Comparison of ENCODE assay signal across 8 mouse cellular contexts in the genomic region with DNA sequence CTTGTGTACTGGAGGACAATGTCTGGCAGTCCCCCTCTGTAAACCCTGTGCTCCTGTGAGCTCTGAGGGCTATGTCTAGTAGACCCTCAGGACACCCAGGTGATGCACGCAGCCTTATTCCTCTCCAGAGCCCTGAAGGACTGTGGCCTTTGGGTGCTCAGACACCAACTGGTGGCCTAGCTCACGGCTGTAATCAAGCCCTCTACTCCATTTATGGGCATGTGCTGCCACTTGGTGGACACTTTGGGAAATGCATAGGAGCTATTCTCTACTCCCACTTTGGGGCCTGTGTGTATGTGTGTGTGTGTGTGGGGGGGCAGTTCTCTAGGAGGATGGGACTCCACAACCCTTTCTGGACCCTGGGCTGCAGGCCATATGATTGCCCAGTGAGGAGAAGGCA. TPM values are rescaled to one million over a fixed set of nuclear protein-coding genes. Genes with fewer than 3 reads are reported as not detected.
DNase-seq lines count a peak whose midpoint lies in the region; ATAC-seq and TF ChIP-seq lines count a peak whose summit lies in the region.

No protein-coding gene starts in this region.

- H3K27ac ChIP-seq in MEL (ENCODE audit: control insufficient read depth, low read depth, low read length): no peak overlapping the region
- no peak overlapping the region for H3K27ac ChIP-seq in forebrain, embryonic 16.5 days (ENCODE audit: low read length)
- H3K27ac ChIP-seq in lung, embryonic 16.5 days (ENCODE audit: low read length): no peak overlapping the region

- peak; percentile 72 to 92 (median 73) for TF ChIP-seq CTCF in MEL (IDR thresholded peaks at IDR 0.05 in 2 of 3, conservative IDR thresholded peaks at IDR 0.05 in 1 of 3; ENCODE audit: control insufficient read depth in 1 of 3, insufficient read depth in 1 of 3, low read depth in 2 of 3, low read length in 3 of 3, poor library complexity in 1 of 3, severe bottlenecking in 1 of 3)

- intact Hi-C loops in heart, postnatal 36 days (cut with DNase I): loop anchor here (2.0 to 5.0 kb wide), 2 partner anchors 58 to 218 kb away; a partner anchor contains a TSS

- H3K4me2 ChIP-seq in forebrain, embryonic 16.5 days (ENCODE audit: low read length): no peak overlapping the region
- H3K4me2 ChIP-seq in lung, embryonic 16.5 days (ENCODE audit: low read depth, low read length): no peak overlapping the region

- no peak overlapping the region for H3K4me3 ChIP-seq in MEL (ENCODE audit: control insufficient read depth in 1 of 2, insufficient read depth in 1 of 2, low read depth in 2 of 2, low read length in 2 of 2)
- no peak overlapping the region for H3K4me3 ChIP-seq in forebrain, embryonic 16.5 days (replicated peaks; ENCODE audit: low read length)
- H3K4me3 ChIP-seq in lung, embryonic 16.5 days (ENCODE audit: low read length): no peak overlapping the region

- H3K27me3 ChIP-seq in MEL (ENCODE audit: control insufficient read depth in 1 of 2, insufficient read depth in 2 of 2, low read length in 2 of 2): no peaks in the 10 kb centered on the region
- H3K27me3 ChIP-seq in forebrain, embryonic 16.5 days (replicated peaks; ENCODE audit: control insufficient read depth, insufficient read depth, low read length): no peaks in the 10 kb centered on the region
- no peaks in the 10 kb centered on the region for H3K27me3 ChIP-seq in lung, embryonic 16.5 days (ENCODE audit: control insufficient read depth, insufficient read depth, low read depth, low read length)

- H3K9ac ChIP-seq in MEL (ENCODE audit: control insufficient read depth, low read depth, low read length, poor library complexity, severe bottlenecking): no peak overlapping the region
- H3K9ac ChIP-seq in forebrain, embryonic 16.5 days (replicated peaks; ENCODE audit: low read depth, low read length): no peak overlapping the region
- H3K9ac ChIP-seq in lung, embryonic 16.5 days (ENCODE audit: low read length): no peak overlapping the region

- no peaks in the 10 kb centered on the region for H3K4me1 ChIP-seq in MEL (ENCODE audit: control insufficient read depth in 1 of 2, insufficient read depth in 2 of 2, low read length in 2 of 2)
- H3K4me1 ChIP-seq in forebrain, embryonic 16.5 days (replicated peaks; ENCODE audit: control insufficient read depth, insufficient read depth, low read length): no peaks in the 10 kb centered on the region
- H3K4me1 ChIP-seq in lung, embryonic 16.5 days (replicated peaks; ENCODE audit: control insufficient read depth, insufficient read depth, low read length): no peaks in the 10 kb centered on the region

- no peak for TF ChIP-seq POLR2A in MEL (IDR thresholded peaks at IDR 0.05; ENCODE audit: control insufficient read depth in 1 of 2, insufficient read depth in 1 of 2, low read depth in 1 of 2, low read length in 2 of 2, poor library complexity in 1 of 2)

- no peaks in the 10 kb centered on the region for H3K36me3 ChIP-seq in MEL (ENCODE audit: control insufficient read depth in 1 of 2, insufficient read depth in 2 of 2, low read length in 2 of 2)
- peaks cover 11% of the 10 kb centered on the region; the same call in 1 of the 2 replicates for H3K36me3 ChIP-seq in forebrain, embryonic 16.5 days (ENCODE audit: control insufficient read depth, insufficient read depth)
- H3K36me3 ChIP-seq in lung, embryonic 16.5 days (ENCODE audit: control insufficient read depth, insufficient read depth, low read length): peaks cover 21% of the 10 kb centered on the region

- no peaks in the 10 kb centered on the region for H3K79me2 ChIP-seq in MEL (ENCODE audit: control insufficient read depth, insufficient read depth, low read length, poor library complexity)

- peak; percentile 62 for ATAC-seq in forebrain, embryonic 16.5 days
- peak; percentile 34; the same call in 1 of the 2 replicates for ATAC-seq in lung, embryonic 16.5 days (ENCODE audit: low read depth)

- peak; percentile 73 for DNase-seq in MEL (ENCODE audit: low read depth, low spot score)
- DNase-seq in cerebellum, adult 11-12 months: peak; percentile 77
- peak; percentile 85 to 92 for DNase-seq in heart, postnatal 36 days
- DNase-seq in layer of hippocampus, adult 11-12 months (ENCODE audit: low spot score): peak; percentile 87
- DNase-seq in ovary, postnatal 10 days (ENCODE audit: low spot score): peak; percentile 73
- peak; percentile 84 for DNase-seq in thymus, postnatal 14 days

- no peak for TF ChIP-seq EP300 in MEL (IDR thresholded peaks at IDR 0.05; ENCODE audit: low read depth in 1 of 2, low read length in 2 of 2)

- no peaks in the 10 kb centered on the region for H3K9me3 ChIP-seq in MEL (replicated peaks; ENCODE audit: insufficient read depth, low read length)
- H3K9me3 ChIP-seq in forebrain, embryonic 16.5 days (ENCODE audit: control insufficient read depth, low read length): no peaks in the 10 kb centered on the region
- H3K9me3 ChIP-seq in lung, embryonic 16.5 days (ENCODE audit: control insufficient read depth, low read length): no peaks in the 10 kb centered on the region

- TF ChIP-seq RAD21 in MEL (IDR thresholded peaks at IDR 0.05; ENCODE audit: low read depth, low read length): peak; percentile 90

- WGBS in forebrain, embryonic 16.5 days: 40% methylated on average over 2 of the region's 2 CpGs
- 38% methylated on average over 2 of the region's 2 CpGs for WGBS in lung, embryonic 16.5 days

TF ChIP-seq in MEL, 35 proteins besides CTCF, POLR2A, EP300 and RAD21:
- TF ChIP-seq MAZ (IDR thresholded peaks at IDR 0.05; ENCODE audit: low read depth, low read length): 0 out of 2 replicates have a peak, but pooled peaks have one; percentile 38
- peak; percentile 82 for TF ChIP-seq SMC3 (IDR thresholded peaks at IDR 0.05; ENCODE audit: low read depth, low read length)
- no peak for TF ChIP-seq POLR2AphosphoS2 (IDR thresholded peaks at IDR 0.05; ENCODE audit: low read length)
- peak; percentile 39; the same call in 1 of the 2 replicates for TF ChIP-seq SIN3A (IDR thresholded peaks at IDR 0.05; ENCODE audit: low read length)
- peak; percentile 73 for TF ChIP-seq ZC3H11A (IDR thresholded peaks at IDR 0.05; ENCODE audit: low read depth, low read length)
- TF ChIP-seq MYB (IDR thresholded peaks at IDR 0.05; ENCODE audit: low read depth, low read length): no peak
- TF ChIP-seq HCFC1 (IDR thresholded peaks at IDR 0.05; ENCODE audit: low read depth, low read length): 0 out of 2 replicates have a peak, but pooled peaks have one; percentile 19

RNA-seq across cellular contexts. Expression of a gene that starts 24.8 kb away (rescaled TPM):
- total RNA-seq in MEL (2012; rRNA removed): 9.1 and 12.5 TPM in 2 replicates
- 10 to 100 TPM in 1 of 2 experiments, not detected in 1; 27.5 TPM for polyA plus RNA-seq in MEL (2012; ENCODE audit: insufficient read depth in 1 of 2, insufficient read length in 2 of 2, low read depth in 1 of 2, low replicate concordance in 2 of 2, missing spikeins in 1 of 2)
- polyA plus RNA-seq in forebrain, embryonic 16.5 days (2015; fragmentation: Nextera tagmentation; extraction: Ambion mirVana): 81.6 and 85.0 TPM in 2 replicates
- 10 to 100 TPM; 38.0 to 40.9 TPM for total RNA-seq in heart, postnatal 36 days (2021)
- 26.6 and 28.4 TPM in 2 replicates for polyA plus RNA-seq in lung, embryonic 16.5 days (2015; fragmentation: Nextera tagmentation; extraction: Ambion mirVana)

RNA-seq across cellular contexts. Expression of a gene that starts 47.6 kb away (rescaled TPM):
- 185 and 201 TPM in 2 replicates for total RNA-seq in MEL (2012; rRNA removed)
- 100 to 1,000 TPM; 115 to 133 TPM for polyA plus RNA-seq in MEL (2012; ENCODE audit: insufficient read depth in 1 of 2, insufficient read length in 2 of 2, low read depth in 1 of 2, low replicate concordance in 2 of 2, missing spikeins in 1 of 2)
- polyA plus RNA-seq in forebrain, embryonic 16.5 days (2015; fragmentation: Nextera tagmentation; extraction: Ambion mirVana): 48.1 and 52.2 TPM in 2 replicates
- 1 to 10 TPM; 2.8 to 3.3 TPM for total RNA-seq in heart, postnatal 36 days (2021)
- 124 and 130 TPM in 2 replicates for polyA plus RNA-seq in lung, embryonic 16.5 days (2015; fragmentation: Nextera tagmentation; extraction: Ambion mirVana)

RNA-seq across cellular contexts. Expression of a gene that starts 50.6 kb away (rescaled TPM):
- not detected in 2 replicates for total RNA-seq in MEL (2012; rRNA removed)
- not detected for polyA plus RNA-seq in MEL (2012; ENCODE audit: insufficient read depth in 1 of 2, insufficient read length in 2 of 2, low read depth in 1 of 2, low replicate concordance in 2 of 2, missing spikeins in 1 of 2)
- polyA plus RNA-seq in forebrain, embryonic 16.5 days (2015; fragmentation: Nextera tagmentation; extraction: Ambion mirVana): not detected in 2 replicates
- total RNA-seq in heart, postnatal 36 days (2021): not detected
- not detected in 2 replicates for polyA plus RNA-seq in lung, embryonic 16.5 days (2015; fragmentation: Nextera tagmentation; extraction: Ambion mirVana)

RNA-seq across cellular contexts. Expression of a gene that starts 58.0 kb away (rescaled TPM):
- 6.6 and 7.6 TPM in 2 replicates for total RNA-seq in MEL (2012; rRNA removed)
- polyA plus RNA-seq in MEL (2012; ENCODE audit: insufficient read depth in 1 of 2, insufficient read length in 2 of 2, low read depth in 1 of 2, low replicate concordance in 2 of 2, missing spikeins in 1 of 2): 10 to 100 TPM in 1 of 2 experiments, not detected in 1; 13.1 TPM
- polyA plus RNA-seq in forebrain, embryonic 16.5 days (2015; fragmentation: Nextera tagmentation; extraction: Ambion mirVana): 9.3 and 12.6 TPM in 2 replicates
- total RNA-seq in heart, postnatal 36 days (2021): 100 to 1,000 TPM; 183 to 206 TPM
- polyA plus RNA-seq in lung, embryonic 16.5 days (2015; fragmentation: Nextera tagmentation; extraction: Ambion mirVana): 87.5 and 90.2 TPM in 2 replicates
